ENCODE assay signal across 8 mouse cellular contexts in the genomic region with DNA sequence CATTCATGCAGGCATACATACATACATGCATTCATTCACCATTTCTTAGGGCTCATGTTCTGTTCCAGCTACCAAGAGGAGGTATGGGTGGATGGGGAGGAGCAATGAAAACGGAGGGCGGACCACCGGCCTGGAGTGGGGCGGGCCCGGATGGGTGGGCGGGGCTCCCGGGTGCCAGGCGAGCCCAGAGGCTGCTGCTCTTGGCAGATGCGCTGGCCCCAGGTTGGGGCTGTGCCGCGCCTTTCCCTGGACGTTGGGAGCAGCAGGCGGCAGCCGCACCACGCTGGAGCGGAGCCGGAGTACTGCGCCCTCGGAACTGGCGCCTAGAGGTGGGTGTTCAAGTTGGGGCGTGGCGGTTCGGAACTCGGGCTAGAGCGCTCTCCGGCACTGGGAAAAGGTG.
DNase-seq lines count a peak whose midpoint lies in the region; ATAC-seq and TF ChIP-seq lines count a peak whose summit lies in the region.

No protein-coding gene starts in this region.

- H3K4me2 ChIP-seq in forebrain, embryonic 11.5 days (ENCODE audit: low read depth, low read length, severe bottlenecking), result peak overlapping the region; percentile 77

- no peaks in the 10 kb centered on the region; the same call in 1 of the 2 replicates for H3K36me3 ChIP-seq in E14TG2a.4 (ENCODE audit: insufficient read depth, low read length)
- H3K36me3 ChIP-seq in forebrain, embryonic 11.5 days (ENCODE audit: control insufficient read depth, insufficient read depth, low read length), result no peaks in the 10 kb centered on the region

- no peak for TF ChIP-seq CTCF in E14TG2a.4 (conservative IDR thresholded peaks at IDR 0.05; ENCODE audit: low read length)

- H3K9ac ChIP-seq in forebrain, embryonic 11.5 days (ENCODE audit: low read length), result peak overlapping the region; percentile 35; the same call in 1 of the 2 replicates

- H3K4me1 ChIP-seq in E14TG2a.4 (replicated peaks; ENCODE audit: low read depth, low read length), result peaks cover 61% of the 10 kb centered on the region
- H3K4me1 ChIP-seq in forebrain, embryonic 11.5 days (replicated peaks; ENCODE audit: control insufficient read depth, insufficient read depth, low read length), result peaks cover 11% of the 10 kb centered on the region; the same call in 1 of the 2 replicates

- H3K27me3 ChIP-seq in E14TG2a.4 (ENCODE audit: insufficient read depth, low read length), result peaks cover 53% of the 10 kb centered on the region
- H3K27me3 ChIP-seq in forebrain, embryonic 11.5 days (ENCODE audit: control insufficient read depth, insufficient read depth, low read length), result peaks cover 17% of the 10 kb centered on the region

- H3K9me3 ChIP-seq in E14TG2a.4 (ENCODE audit: low read length), result no peaks in the 10 kb centered on the region
- H3K9me3 ChIP-seq in forebrain, embryonic 11.5 days (ENCODE audit: control insufficient read depth, low read length), result no peaks in the 10 kb centered on the region

- no peak overlapping the region for H3K27ac ChIP-seq in forebrain, embryonic 11.5 days (ENCODE audit: low read depth, low read length)

- peak overlapping the region; percentile 83 for H3K4me3 ChIP-seq in E14TG2a.4 (replicated peaks; ENCODE audit: low read length)
- peak overlapping the region; percentile 37 for H3K4me3 ChIP-seq in forebrain, embryonic 11.5 days (ENCODE audit: low read depth, low read length)

- peak; percentile 88 for ATAC-seq in forebrain, embryonic 11.5 days (replicated peaks; ENCODE audit: low FRiP score)

- DNase-seq in adrenal gland, adult 2 months, result peak; percentile 91
- peak; percentile 86 for DNase-seq in forebrain, embryonic 11.5 days (ENCODE audit: low spot score)
- peak; percentile 77 to 81 for DNase-seq in heart, postnatal 14 days
- peak; percentile 88 to 91 for DNase-seq in kidney, postnatal 36 days
- DNase-seq in lung, postnatal 4 days, result peak; percentile 80 to 86
- peak; percentile 42 to 58 for DNase-seq in right cerebral cortex, postnatal 10 days (ENCODE audit: low spot score in 2 of 2)
- peak; percentile 58 for DNase-seq in urinary bladder, postnatal 25 days (ENCODE audit: low spot score)

- WGBS in forebrain, embryonic 11.5 days, result under 1% methylated on average over 26 of the region's 26 CpGs

- intact Hi-C loops in heart, postnatal 14 days (cut with DNase I), result loop anchor here (2.0 to 5.0 kb wide), 3 partner anchors 65 to 109 kb away; no protein-coding TSS in a partner anchor
